Mouse (Mus musculus) adrenal gland, postnatal 14 days (tissue): ENCODE data around the gene Mex3a. TPM values are rescaled to one million over a fixed set of nuclear protein-coding genes. Genes with fewer than 3 reads are reported as not detected.

Source experiments
- DNase-seq: peaks from one replicate; pipeline ENCODE4 v3.0.0; 2021; ENCODE audit warnings: mixed read lengths
- long read RNA-seq, 2 experiments: library from polyadenylated mRNA; stranded (forward); transcript quantifications; one replicate each; pipeline ENCODE4 v2.0.0; 2021
- total RNA-seq: library from RNA; stranded (reverse); gene quantifications from 2 replicates; pipeline ENCODE4 v1.2.3, GENCODE M21; 2021

Gene Mex3a
- total RNA-seq, result 4.2 and 4.4 TPM in 2 replicates
- long read RNA-seq, experiment 1, result 0 reads
- long read RNA-seq, experiment 2, result 0 reads

DNA sequence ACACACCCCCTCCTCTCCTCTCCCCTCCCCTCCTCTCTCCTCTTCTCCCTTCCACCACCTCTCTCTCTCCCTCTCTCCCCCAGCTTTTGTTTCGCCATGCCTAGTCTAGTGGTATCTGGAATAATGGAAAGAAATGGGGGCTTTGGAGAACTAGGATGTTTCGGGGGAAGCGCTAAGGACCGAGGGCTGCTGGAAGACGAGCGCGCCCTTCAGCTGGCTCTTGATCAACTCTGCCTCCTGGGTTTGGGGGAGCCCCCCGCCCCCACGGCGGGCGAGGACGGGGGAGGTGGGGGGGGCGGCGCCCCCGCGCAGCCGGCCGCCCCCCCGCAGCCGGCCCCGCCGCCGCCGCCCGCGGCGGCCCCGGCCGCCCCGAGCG is at the start of gene Mex3a:
Mex3a (plus strand) TSS at position 97 of the 376 bp plus-strand sequence.
- no peak for DNase-seq

DNA sequence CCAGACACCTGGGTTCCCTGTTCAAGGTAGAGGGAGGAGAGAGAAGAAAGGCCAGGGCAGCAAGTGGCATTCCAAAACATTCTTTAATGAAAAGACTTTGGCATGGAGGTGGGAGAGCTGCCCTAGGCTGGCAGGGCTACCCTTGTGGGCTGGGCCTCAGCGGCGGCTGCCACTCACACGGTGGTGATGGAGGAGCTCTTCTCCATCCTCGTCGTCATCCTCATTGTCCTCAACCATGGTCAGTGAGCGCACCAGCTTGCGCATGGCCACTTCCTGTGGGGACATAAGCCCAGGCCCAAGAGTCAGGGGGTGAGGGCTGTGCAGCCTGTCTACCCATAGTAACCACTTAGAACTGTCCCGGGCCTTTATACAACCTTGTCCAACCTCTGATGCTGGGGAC is 49.1 kb upstream of the Mex3a start:
- no peak for DNase-seq

DNA sequence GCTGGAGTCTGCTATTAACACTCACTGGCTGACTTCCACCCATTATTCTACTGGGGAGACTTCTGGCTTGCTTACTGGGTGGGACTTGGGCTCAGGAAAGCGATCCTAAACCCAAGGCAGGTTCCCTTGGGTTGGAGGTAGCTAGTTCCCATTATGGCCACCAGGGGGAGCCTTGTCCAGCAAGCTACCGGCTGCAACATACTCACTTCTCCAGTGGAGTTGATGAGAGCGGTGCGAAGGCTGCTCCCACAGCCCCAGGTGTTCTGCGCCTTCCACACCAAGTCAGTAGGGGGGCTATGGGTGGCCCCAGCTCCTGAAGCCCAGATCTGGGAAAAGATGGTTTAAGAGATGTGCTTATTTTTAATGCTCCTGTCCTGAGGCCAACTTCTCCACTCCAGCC is 48.6 kb upstream of the Mex3a start:
- DNase-seq, result peak; percentile 88

DNA sequence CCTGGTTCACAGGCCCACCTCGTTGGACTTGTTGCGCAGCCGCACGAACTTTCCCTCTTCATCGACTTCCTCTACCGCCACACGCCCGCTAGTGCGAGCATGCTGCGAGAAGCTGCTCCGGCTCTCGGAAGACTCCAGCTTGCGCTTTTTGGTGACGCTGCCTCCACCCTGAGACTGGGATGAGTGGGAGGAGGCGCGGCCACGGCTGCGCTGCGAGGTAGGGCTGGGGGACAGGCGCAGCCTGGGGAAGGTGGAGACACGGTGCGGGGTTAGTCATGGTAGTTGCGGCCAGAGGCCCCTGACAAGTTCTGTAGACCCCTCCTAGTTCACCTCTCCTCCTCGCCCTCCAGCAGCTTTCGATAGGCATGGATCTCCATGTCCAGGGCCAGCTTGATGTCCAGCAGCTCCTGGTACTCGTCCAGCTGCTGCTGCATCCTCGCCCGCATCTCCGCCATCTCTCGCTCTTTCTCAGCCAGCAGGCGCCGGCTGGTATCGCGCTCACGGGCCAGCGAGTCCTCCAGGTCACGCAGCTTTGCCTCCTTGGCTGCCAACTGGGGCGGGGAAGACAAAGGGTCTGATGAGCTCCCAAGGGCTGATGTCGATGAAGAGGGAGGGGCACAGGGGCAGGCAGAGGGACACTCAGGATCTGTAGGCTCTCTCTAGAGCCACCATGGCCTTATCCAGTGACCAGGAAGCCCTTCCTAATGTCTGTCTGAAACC is 47.4 kb upstream of the Mex3a start:
- no peak for DNase-seq

DNA sequence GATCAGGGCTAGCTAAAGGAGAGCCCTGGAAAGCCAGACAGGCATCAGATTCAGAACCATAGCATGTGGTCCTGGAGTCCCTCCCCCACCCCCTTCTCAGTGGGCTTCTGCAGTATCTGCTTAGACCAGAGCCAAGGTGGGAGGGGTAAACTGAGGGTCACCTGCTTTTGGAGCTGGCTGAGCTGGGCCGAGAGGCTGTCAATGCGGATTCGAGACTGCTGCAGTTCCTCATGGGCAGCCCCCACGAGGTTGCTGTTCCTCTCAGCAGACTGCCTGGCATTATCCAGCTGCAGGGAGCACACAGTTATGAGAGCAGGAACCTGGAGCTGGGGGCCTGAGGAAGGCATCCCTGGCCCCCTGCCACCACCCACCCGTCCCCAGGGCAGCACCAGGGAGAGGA is 46.2 kb upstream of the Mex3a start:
- no peak for DNase-seq

DNA sequence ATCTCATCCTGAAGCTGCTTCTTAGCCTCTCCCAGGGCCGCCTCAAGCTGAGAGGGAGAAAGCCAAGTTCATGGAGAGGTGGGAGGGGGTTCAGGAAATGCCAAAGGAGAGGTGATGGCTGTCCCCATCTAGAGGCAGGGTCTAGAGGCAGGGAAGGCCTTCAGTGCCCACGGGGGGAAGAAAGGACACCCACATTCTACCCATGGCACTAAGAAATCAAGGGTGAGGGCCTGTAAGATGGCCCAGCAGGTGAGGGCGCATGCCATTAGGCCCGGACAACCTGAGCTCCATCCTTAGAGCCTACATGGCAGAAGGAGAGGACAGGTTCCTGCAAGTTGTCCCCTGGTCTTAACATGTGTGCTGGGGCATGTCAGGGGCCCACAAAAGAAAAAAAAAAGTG is 45.3 kb upstream of the Mex3a start:
- no peak for DNase-seq

DNA sequence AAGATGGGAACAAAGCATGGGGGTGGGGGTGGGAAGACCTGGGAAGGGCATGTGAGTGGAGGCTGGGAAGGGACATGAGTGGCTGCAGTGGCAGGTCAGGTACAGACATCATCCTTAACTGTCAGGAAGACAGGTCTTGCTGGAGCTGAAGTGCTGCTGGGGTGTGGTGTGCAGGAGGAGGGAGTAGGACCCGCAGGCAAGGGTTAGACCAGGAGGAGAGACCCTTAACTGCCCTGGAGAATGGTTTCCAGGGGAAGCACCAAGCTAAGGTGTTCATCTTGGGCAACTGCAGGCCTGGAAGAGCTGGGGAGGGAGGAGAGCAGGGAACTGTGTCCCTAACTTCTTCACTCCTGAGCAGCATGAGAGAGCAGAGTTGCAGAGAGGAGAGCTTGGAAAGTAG is 44.8 kb upstream of the Mex3a start:
- DNase-seq, result no peak

DNA sequence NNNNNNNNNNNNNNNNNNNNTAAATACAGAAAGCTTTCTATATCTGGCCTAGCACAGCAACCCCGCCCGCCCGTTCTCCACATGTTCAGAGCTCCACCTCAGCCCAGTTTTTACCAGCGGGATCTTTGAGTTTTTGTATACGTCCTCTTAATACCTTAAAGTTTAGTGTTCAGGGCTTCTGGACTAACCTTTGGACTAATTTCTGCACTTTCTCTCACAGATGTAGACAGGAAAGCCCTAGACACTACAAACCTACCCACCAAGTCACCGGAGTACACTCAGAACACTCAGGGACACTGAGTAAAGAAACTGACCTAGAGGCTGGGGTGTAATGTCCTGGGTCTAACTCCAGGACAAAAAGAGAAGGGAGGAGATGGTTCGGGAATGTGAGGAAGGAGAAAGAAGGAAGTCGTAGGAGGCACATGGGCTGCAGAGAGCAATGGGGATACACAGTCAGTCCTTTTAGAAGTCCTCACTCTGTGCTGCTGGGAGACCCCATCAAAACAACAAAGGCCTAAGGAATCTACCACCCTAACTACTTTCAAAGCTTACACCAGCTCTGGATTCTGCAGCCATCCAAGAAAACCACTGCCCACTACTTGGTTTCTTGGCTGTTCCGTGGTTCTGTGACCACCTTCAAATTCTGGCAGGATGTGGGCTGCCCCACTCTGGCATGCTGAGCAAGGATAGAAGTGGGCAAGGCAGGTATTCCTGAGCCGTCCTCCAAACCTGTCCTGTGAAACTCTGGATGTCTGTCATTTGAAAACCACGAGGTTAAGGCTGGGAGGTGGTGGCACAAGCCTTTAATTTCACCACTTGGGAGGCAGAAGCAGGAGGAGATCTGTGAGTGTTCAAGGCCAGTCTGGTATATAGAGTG is 38.3 kb upstream of the Mex3a start:
- DNase-seq, result no peak

DNA sequence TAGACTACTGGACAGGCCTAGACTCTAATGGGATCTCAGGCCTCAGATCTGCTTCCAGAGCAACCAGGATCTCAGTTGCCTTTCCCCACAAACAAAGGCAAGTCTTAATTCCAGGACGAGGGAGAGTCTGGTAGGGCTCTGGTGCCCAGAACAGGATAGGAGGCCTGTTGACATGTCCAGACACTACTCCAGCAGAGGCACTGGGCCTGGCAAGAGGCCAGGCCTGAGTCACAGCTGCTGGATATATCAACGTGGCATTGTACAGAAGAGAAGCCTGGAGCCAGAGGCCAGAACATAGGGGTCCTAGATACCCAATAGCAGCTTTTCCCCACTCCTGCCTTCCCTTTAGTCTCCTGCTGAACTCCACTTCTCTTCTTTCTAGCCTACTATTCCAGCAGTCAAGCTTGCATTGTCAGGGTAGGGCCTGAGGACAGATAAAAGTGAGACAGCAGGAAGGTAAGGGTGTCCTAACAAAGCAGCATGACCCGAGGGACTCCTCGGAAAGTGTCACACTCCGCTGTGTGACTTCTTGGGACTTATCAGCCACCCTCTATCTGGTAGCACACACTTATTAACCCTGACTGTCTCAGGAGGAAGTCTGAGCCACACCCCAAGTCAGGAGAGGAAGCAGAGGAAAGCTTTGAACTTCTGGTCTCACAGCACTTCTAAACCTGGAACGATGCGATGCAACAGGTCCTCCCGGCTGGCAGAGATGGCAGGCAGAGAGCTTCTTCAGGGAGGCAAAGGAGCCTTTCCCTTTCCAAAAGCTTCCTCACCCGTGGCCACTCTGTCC is 37.2 kb upstream of the Mex3a start:
- DNase-seq, result peak; percentile 86

DNA sequence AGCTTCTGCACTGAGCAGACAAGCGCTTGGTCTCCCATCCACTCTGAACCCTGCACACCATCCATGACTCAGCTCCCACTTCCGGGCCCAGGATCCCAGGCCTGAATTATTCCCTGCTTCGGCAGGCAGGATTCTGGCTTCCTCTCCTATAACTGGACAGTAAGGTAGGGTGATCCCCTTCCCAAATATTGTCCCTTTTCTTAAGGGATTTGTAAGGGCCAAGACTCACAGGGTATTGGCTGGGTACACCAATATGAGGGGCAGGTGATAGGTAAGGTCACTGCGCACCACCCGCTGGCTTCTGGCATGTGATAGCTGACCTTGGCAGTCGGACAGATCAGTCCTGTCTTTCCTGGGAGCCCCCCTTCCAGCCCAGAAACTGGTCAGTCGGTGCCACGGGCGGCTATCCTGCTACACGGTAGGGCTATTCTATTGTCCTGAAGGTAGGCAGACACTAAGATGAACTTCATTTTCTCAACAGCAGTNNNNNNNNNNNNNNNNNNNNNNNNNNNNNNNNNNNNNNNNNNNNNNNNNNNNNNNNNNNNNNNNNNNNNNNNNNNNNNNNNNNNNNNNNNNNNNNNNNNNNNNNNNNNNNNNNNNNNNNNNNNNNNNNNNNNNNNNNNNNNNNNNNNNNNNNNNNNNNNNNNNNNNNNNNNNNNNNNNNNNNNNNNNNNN is 36.3 kb upstream of the Mex3a start:
- DNase-seq, result peak; percentile 59

DNA sequence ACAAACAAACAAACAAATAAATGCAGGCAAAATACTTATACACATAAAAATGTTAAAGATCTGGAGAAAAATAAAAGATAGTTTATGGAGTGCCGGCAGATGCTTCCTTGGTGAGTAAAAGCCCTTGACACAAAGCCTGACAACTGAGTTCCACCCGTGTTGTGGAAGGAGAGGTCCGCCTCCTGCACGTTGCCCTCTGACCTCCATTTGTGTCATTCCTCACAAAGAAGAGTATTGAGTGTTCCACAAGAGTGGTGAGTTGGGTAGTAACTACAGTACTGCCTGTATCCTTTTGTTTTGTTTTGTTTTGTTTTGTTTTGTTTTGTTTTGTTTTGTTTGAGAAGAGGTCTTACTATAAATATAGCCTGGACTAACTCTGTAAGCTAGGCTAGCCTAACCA is 32.6 kb upstream of the Mex3a start:
- DNase-seq, result no peak

DNA sequence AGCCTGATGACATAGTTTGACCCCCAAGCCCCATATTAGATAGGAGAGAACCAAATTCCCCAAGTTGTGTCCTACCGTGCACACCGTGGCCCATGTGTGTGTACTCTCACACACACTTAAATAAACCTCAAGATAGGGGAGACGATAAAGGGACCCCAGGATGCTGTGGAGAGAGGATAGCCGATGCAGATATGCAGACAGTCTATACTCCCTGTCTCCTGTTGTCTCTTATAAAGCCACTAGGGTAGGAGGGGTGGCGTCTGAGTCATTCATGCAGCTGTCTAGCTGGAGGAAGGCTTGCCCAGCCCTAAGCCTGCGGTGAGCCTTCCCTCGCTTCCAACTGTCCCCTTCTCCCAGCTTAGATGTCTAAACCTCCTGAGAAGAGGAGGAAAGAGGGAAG is 32.1 kb upstream of the Mex3a start:
- no peak for DNase-seq

DNA sequence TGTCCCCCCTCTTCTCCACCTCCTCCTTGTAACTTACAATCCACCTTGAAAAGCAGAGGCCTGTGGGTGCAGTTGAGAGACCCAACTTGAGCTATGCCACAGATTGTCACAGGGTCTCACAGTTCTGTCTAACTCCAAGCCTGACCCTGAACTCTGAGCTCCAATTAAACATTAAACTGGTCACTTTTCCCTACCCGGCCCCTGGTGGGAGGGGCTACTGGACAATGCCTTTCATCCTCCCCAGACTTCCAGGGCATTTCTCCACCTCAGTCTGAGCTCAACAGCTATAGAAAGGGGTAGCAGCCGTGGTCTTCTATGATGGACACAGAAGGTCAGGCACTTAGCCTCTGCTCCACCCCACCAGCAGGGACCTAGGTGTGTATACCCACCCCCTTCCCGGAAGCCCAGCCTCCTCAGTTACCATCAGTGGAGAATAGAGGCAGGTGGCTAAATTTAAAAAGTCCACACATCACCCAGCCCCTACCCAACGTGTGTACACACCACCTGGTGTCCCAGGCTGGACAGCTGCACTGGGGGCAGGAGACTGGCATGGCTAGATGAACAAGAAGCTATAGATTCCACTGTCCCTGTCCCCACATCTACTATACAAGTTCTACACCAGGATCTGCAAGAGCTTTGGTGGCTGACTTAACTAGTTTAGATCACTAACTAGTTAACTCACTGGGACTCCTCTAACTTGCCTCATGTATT is 31.4 kb upstream of the Mex3a start:
- DNase-seq, result no peak

DNA sequence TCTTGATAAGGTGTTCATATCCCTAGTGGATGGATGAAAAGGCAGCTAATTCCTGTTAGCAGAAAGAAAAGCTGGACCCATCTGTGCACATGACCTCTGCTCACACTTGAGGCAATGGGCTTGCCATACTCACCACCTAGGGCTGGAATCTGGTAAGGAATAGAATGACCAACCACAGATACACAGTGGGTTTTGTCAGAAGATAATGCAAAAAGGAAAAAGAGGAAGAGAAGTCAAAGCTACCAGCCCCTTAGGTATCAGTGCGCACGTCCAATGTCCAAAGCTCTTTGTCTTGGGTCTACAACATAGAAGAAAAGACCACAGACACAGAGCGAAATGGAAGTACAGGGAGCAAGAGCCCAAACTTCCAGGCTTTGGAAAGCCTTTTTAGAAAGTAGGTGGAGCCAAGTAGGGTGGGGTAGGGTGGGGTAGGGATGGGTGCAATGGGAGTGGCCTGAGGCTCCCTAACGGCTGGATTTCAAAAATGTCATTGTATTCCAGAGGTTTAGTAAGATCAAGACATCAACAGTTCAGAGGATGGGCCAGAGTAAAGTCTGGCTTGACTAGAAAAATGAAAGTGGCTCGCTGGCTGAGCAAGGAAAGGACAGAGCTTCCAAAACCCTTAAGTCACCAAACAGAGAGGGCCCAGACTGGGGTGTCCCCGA is 30.7 kb upstream of the Mex3a start:
- DNase-seq, result no peak

DNA sequence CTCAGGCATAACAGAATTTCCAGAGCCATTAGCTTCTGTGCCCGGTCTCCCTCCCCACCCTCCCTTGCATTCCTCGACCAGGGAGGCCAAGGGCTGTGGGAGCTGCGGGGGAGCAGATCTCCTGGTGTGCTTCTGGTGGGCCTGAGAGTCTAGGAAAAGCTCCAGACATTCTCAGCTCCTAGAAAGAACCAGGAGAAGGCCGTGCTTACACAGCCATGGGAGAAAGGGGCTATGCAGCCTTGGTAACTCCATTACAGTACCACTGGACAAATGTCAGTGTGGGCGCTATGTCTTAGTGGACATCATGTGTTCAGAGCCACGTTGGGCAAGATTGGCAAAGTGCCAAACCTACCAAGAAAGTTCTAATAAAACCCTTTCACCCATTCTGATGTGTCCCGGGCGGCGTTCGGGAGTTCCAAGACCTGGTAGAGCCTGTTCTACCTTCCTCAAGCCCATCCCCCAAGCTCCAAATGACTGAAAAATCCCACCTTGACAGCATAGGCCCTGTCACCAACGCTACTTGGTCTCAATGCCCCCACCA is 30.1 kb upstream of the Mex3a start:
- peak; percentile 63 for DNase-seq

DNA sequence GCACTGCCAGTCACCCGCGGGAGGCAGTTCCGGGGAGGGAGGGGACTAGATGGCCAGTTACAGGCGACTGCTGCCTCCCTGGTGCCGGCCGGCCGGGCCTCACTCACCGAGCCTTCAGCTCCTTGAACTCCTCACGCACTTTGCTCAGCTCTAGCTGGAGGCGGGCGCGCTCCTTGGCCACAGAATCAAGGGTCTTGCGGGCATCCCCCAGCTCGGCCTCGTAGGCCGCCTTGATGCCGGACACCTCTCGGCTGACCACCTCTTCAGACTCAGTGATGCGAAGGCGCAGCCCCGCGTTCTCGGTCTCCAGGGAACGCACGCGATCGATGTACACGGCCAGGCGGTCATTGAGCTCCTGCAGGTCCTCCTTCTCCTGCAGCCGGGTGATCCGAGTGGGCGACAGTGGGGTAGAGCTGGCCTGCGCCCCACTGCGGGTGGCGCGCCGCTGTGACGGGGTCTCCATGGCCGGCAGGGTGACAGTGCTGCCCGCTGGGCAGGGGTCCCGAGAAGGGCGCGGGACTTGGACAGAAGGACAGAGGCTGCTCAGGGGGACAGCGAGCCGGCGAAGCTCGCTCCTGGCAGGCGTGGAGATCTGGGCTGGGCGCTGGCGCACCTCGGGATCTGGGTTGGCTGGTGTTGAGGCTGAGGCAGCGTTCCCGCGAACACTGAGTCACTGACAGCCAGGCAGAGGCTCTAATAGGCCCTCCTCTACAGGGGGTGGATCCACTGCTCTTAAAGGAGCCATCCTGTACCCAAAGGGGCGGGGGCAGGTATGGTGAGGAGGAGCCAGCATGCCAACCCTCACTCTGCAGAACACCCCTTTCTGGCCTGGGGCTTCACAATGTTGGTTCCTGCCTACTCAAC is 29.3 kb upstream of the Mex3a start:
- DNase-seq, result peak; percentile 95

DNA sequence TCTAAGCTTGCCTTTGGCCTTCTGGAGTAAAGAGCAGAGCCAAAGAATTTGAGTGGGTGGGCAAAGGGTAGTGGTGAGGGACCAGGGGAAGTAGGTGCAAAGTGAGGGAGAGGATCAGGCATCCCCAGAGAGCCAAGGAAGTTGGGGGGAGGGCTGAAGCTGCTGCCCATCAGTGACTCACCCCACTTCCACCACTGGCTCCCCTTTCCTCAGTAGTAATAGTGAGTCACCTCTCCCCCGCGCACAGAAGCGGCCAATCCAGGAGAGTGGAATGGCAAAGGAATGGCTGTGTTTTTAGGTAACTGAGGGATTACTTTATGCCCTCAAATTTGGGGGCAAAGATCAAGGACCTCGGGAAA is 28.7 kb upstream of the Mex3a start:
- DNase-seq, result peak; percentile 87

DNA sequence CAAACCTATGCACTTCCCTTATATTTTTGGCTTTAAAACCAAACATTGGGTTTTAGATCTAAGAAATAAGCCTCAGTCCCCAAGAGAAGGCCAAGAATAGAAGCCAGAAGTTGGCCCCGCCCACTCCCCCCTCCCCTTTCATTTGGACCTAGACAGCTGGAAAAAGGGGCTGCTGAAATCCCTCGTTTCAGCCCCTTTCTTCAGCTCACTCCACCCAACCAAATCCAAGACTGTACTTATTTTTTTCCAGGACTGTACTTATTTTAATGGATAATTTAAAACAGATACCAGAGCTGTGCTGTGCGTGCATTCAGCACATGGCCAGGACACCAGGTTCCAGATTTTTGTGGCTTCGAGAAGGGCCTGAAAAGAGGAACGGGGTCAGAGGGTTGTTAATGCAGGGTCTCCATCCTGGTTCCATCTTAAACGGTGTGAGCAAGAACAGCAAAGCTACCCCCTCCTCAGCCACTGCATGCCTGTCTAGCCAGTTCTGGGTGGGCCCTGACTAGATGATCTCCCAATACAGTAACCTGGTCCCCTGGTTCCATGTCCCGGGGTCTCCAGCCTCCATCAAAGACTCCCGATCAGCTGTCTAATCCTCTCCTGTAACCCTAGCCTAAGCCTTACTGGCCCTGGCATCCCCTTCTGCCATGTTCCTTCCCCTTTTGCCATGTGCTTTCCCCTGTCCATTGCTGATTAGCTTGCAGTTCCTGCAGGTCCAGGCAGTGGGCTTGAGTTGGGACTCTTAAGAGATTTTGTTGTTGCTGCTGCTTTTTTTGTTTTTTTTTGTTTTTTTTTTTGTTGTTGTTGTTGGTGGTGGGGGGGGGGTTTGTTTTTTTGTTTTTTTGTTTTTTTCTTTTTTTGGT is 28.1 kb upstream of the Mex3a start:
- DNase-seq, result no peak

DNA sequence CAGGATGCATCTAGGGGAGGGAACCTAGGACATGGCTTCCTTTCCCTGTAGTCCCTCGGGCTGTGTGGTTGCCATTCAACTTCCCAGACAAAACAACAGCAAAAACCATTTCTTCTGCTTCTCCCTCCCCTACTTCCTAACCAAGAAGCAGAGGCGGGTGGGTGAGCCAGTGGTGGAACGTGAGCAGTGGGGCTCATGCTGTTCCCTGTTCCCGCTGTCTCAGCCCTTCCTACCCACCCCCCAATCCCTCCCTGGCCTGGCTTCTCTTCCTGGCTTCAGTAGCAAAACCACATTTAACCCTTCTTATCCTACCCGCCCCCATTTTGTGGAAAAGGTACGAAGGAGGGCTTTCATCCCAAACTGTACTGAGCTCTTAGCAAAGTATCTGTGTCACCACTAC is 27.1 kb upstream of the Mex3a start:
- DNase-seq, result no peak
